Mouse (Mus musculus): ENCODE measurements around the gene Trim28. TPM values are rescaled to one million over a fixed set of nuclear protein-coding genes. Genes with fewer than 3 reads are reported as not detected.
A peak's percentile ranks its signal among the peaks of the same experiment; 100 is the strongest.

Gene Trim28
- 214 and 282 TPM in 2 replicates for polyA plus RNA-seq (2012; rRNA removed)

DNA sequence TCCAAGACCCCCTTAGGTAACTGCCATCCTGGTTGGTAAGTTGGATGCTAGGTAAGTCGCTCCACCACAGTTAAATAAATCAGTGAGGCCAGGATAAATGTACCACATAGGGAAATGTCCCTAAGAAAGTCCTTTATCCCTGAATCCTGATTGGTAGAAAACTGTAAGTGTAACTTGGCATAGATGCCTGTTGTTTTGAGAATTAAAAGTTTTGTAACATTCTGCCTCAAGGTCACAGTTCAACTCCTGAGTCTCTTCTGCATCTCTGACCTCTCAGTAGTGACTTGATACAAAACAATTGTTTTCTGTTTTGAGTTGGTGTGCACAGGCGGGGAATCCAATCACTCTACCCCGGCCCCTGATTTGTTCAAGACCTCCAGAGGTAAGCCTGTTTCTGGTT is at the start of gene Trim28:
TSS of gene Trim28 (plus strand) at position 264 of the 400 bp plus-strand sequence.
- DNase-seq (ENCODE audit: low read depth): no peak

DNA sequence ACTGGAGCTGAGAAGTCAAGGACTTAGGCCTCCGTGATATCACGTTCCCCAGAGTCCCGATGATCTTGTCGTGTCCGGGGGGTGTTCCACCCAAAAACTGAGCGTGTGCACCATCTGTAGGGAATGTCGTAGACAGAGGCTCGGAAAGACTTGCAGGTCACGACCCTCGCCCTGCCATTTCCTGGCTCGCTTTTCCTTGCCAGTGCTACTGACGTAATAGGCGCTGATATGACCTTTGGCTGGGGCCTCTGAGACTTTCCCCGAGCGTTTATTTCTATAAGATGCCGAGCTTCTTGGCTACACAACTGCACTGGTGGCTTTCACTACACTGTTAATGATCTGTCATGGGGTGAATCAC is 49.1 kb upstream of the Trim28 start:
- no peak for DNase-seq (ENCODE audit: low read depth)

DNA sequence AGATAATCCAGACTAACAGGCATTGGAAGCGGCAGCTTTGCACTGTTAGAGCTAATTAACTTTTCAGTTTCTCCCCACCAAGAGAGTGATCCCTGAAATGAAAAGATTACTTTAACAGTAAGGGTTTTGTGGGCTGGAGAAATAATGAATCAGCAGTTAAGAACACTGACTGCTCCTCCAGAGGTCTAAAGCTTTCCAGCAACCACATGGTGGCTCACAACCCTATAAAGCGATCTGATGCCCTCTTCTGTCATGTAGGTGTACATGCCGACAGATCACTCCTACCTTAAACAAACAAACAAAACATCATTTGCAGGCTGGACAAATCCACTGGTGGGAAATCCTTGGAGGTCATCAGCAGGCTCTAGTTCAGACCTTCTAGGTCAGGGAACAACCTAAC is 44.0 kb upstream of the Trim28 start:
- DNase-seq (ENCODE audit: low read depth): no peak

DNA sequence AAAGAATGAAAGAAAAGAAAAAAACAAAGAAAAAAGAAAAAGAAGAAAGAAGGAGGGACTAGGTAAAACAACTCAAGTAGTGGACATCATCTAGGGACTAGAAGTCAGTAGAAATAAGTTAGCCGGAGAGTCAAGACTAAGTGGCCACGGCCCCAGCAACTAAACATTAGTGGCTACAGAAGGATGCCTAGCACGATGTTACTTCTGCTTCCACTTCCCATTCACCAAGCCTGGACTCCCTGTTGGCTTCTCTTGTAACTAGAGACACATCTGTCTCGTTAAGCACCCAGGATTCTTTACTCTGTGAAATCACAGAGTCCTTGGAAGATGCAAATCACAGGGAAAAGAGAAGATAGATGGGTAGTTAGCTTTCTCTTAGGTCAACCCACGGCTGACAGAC is 41.4 kb upstream of the Trim28 start:
- DNase-seq (ENCODE audit: low read depth): no peak

DNA sequence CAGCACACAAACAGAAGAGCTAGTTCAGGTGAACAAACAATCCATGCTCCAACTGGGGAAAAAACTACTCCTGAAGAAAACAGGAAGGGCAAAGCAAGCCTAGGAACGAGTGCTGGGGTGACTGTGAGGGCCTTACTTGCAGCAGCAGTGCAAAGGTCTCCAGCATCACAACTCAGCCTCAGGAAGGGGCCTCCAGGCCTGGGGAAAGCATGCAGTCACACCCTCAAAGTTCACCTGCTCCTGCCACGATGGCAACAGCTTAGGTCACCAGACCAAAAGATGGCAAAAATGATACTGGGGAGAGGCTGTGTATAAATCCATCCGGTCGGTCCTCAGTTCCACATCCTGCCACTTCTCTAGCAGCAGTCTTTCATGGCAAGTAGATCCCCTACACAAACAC is 40.0 kb upstream of the Trim28 start:
- no peak for DNase-seq (ENCODE audit: low read depth)

DNA sequence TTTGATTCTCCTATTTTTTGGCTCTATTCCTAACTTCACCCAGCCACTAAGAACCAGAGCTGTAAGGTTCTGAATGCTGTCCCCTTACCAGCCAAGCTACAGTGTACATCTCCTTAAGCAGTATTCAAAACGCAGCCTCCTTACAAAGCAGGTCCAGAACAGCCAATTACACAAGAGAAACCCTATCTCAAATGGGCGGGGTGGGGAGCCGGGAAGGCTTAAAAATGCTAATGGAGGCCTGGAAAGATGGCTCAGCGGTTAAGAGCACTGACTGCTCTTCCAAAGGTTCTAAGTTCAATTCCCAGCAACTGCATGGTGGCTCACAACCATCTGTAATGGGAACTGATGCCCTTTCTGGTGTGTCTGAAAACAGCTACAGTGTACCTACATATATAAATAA is 39.2 kb upstream of the Trim28 start:
- DNase-seq (ENCODE audit: low read depth): no peak

DNA sequence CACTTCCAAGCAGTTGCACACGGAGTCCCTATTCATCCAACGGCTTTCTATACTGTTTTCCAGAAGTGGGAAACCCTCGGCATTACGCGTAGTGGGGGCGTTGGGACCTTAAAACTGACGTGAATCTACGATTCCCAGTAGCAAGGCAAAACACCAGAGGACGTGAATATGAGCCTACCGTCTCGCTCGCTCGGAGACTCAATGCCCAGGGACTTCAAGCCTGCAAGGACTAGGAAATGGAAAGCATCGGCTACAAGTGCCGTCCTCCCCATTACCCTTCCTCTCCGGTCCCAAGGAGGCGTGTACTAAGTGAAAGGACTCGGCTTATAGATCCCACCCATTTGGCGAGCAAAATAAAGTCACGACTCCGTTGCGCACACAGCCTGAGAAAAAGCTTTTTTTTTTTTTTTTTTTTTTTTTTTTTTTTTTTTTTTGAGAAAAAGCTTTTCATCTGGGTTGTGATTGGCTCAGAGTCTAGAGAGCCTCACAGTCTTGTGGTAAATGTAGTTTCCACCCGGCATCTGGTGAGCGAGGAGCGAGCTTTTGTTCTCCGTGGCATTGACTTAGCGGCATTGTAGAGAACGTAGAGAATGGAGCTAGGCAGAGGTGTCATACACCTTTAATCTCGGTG is 37.3 kb upstream of the Trim28 start:
- no peak for DNase-seq (ENCODE audit: low read depth)

DNA sequence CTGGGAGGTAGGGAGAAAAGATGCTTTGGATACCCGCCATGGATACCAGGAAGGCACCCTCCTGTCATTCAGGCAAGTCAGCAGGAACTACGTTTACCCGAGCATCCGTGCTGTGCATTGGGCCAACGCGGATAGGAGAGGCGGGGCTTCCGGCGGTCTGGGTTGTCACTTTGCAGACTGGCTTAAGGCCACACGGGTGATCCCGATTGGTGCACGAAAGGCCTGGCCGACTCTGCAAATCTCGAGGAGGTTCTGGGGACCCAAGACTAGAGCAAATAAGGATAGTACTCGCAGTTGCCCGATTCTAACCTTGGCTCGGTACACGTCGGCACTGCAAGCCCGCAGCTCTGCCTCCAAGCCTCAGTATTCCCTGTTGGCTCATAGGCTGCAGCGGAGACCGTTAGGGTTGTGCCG is 33.2 kb upstream of the Trim28 start, which contains the start of gene Zfp324:
TSS of gene Zfp324 (plus strand) at position 161 of the 414 bp plus-strand sequence.
- DNase-seq (ENCODE audit: low read depth): no peak

DNA sequence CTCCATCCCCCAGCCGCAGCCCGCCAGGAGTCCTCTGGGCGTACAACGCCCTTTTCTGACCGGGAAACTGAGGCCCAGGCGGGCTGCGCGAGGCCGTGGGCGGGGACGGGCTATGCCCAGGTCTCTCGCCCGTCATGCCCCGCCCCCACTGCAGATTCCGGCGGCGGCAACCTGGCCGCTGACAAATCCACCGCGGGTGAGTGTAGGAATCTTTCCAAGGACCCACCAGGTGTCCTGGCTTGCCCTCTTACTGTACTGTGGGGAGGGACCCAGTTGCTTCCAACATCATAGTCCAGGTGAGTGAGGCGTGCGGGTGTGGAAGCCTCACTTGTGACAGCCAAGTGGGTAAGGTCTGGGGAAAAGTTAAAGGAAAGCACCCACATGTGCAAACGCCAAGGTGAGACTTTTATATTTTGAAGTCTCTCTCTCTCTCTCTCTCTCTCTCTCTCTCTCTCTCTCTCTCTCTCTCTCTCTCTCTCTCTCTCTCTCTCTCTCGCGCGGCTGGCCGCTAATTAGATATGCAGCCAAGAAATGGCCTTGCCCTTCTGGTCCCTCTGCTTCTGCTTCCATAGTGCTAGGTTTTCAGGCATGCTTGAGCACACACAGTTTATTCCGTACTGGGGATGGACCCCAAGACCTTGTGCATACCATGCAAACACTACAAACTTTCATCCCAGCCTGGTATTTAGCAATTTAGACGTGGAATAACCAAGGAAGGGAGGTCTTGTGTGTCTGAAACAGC is 32.6 kb upstream of the Trim28 start:
- no peak for DNase-seq (ENCODE audit: low read depth)

DNA sequence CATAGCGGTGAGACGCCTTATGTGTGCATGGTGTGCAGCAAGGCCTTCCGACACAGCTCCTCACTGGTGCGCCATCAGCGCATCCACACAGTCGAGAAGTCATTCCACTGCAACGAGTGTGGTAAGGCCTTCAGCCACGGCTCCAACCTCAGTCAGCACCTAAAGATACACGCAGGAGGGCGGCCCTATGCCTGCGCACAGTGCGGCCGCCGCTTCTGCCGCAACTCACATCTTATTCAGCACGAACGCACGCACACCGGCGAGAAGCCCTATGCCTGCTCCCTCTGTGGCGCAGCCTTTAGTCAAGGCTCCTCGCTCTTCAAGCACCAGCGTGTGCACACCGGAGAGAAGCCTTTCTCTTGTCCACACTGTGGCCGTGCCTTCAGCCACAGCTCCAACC is 28.0 kb upstream of the Trim28 start:
- no peak for DNase-seq (ENCODE audit: low read depth)

DNA sequence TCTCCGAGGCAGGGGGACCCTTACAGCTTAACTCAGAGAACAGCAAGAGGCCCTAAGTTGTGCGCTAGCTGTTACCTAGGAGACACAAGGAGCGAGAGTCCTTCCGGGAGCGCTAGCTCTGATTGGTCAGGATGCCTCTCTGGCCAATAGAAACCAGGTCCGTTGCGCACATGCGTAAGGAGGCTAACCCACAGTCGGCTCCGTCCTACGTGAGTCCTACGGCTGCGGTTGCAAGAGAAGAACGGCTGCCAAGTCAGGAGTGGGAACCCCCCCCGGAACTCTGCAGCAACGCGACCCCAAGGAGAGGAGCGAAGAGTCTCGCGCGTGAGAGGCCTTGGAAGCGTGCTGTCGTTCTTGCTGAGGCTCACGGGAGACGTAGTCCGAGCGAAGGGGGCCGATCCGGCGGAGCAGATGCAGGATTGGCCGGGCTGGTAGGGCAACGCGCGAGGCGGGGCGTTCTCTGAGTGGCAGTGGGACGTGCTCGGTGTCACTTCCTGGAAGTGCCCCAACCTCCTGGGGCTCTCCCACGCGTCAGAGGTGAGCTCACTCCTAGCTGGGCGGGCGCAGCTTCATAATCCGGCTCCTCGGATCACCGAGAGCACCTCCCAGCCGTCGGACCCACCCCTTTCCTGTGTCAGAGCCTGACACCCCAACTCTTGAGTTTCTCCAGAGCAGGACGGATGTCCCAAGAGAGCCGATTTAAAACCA is 21.1 kb upstream of the Trim28 start, which contains the start of gene Zfp446:
TSS of gene Zfp446 (plus strand) at position 167 of the 708 bp plus-strand sequence.
- peak; percentile 82 for DNase-seq (ENCODE audit: low read depth)

DNA sequence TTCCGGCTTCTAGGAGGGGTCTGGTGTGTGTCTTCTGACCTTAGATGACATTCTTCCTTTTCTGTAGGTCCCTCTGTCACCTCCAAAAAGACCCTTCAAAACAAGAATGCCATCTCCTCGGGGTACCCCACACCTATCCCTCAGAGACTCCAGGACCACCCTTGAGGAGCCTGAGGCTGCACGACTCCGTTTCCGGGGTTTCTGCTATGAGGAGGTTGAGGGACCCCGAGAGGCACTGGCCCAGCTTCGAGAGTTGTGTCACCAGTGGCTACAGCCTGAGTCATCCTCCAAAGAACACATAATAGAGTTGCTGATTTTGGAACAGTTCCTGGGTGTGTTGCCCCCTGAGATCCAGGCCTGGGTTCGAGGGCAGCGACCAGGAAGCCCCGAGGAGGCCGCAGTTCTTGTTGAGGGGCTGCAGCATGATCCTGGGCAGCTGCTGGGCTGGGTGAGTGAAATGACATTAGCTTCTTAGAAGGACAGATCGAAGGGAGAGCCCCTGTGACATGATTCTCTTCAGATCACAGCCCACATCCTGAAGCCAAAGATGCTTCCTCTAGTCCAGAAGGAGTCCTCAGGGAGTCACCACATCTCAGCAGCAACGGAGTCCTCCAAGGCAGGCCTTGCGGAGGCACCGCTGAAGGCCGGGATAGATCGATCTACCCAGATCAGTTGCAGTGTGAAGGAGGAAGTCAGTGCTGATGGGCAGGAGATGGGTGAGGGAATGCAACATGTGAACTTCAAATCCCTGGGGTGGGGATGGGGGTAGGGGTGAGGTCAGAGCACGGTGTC is 19.8 kb upstream of the Trim28 start:
- DNase-seq (ENCODE audit: low read depth): no peak

DNA sequence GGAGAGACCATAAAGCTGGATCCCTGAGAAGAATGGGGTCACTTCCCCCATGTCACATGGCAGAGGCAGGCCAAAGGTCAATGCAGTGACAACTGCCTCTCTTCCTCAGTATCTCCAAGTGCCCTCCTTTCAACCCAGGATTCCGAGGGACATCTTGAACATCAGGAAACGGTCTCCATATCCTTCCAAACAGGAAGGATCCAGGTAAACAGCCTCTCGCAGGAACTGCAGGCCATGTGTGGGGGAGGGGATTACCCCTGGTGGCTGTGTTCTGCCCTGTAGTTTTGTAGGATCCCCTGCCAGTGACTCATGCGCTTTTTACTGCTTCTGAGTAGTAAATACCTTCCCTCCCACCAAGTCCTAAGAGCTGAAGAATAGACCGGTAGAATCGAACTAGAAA is 19.1 kb upstream of the Trim28 start:
- DNase-seq (ENCODE audit: low read depth): no peak

DNA sequence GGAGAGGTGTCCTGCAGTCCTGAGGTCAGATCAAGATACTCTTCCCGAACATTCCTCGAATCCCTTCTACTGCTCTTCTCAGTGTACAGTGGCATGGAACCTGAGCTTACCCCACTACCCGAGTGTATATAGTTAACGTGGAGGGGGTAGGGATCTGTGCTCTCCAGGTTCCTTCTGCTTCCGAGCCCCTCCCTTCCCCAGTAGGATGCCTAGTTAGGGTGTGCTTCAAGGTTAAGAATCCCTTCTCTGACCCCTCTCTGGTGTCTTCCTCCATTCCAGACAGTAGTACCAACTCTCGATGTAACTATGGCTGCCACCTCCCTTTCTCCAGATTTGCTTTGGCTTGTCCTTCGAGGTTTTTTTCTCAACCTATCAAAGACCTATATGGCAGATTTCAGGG is 18.6 kb upstream of the Trim28 start:
- DNase-seq (ENCODE audit: low read depth): no peak

DNA sequence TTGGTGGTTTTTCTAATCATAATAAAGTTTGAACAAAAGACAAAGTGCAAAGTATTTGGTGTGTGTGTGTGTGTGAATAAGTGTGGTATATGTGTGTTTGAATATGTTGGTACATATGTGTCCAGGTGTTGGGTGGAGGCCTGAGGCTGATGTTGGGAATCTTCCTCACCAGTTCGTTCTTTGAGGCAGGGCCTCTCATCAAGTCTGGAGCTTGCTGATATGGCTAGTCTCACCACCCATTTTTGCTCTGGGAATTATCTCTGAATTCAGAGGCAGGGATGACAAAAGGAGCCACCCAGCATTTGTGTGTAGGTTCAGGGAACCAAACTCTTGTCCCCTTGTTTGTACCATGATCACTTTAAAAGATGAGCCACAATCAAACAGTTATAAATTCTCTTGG is 13.2 kb upstream of the Trim28 start:
- DNase-seq (ENCODE audit: low read depth): no peak

DNA sequence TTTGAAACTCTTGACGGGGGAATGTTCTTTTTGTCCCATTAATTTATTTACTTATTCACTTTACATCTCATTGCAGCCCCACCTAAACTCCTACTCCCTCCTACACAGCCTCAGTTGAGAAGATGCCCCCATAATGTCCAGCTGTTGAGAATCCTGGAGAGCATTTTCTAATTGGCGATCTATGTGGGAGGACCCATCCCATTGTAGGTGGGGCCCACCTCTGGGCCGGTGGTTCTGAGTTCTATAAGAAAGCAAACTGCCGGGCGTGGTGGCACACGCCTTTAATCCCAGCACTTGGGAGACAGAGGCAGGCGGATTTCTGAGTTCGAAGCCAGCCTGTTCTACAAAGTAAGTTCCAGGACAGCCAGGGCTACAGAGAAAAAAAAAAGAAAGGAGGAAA is 12.0 kb upstream of the Trim28 start:
- no peak for DNase-seq (ENCODE audit: low read depth)

DNA sequence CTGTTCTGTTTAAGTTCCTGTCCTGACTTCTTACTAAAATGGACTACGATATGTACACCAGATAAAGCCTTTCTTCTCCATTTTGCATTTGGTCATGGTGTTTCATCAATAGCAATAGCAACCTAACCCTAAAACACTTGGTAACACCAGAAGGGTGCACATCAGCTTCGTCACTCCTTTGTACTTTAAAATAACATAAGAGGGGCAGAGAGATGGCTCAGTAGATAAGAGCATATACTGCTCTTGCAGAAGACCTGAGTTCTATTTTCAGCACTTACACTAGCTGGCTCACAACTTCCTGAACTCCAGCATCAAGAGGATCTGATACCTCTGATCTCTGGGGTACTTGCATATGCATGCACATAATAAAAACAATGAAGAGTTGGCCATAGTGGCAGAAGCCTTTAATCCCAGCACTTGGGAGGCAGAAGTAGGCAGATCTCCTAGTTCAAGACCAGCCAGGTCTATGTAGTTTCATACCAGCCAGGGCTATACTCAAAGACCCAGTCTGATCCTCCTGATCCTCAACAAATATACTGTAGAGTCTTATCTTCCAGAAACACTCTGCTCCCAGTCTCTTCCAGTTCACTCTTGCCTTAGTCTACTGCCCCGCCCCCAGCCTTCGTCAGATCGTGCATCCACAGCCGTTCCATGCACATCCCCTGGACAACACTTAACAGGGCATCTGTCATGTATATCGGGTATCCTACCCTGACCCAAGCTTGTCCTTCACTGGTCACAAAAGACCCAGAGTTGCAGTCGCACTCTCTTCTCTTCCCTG is 11.3 kb upstream of the Trim28 start:
- no peak for DNase-seq (ENCODE audit: low read depth)

DNA sequence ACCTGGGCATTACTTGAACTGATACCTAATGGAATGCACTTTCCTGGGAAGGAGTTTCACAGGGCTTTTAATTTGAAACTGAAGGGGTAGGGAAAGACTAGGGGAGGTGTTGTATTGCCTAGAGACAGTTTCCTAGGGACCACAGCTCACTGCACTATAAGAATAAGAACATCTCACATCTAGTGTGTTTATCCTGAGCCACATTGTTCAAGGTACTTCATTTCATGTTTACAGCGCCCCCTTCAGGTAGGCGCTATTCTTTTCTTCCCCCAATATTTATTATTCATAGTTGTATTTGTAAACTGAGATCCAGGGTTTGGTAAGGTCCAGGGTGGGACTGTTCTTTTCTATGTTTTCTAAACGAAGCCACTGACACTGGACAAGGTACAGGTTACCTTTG is 6.7 kb upstream of the Trim28 start:
- DNase-seq (ENCODE audit: low read depth): no peak

DNA sequence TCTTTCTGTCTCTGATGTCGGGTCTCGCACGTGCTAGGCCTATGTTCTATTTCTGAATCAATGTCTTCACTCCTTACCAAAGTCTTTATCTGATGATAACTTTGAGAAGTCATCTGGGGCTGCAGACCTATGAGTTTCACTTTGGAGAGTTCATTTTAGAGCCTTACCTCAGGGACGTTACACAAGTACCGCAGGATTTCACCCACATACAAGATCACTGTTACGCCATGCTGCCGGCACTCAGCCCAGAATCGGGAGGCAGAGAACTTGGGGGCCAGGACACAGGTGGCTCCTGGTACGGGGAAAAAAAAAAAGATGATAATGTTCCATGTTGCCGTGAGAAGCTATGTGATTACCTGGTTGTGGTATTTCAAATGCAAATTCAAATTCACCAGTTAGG is 5.8 kb upstream of the Trim28 start:
- no peak for DNase-seq (ENCODE audit: low read depth)

DNA sequence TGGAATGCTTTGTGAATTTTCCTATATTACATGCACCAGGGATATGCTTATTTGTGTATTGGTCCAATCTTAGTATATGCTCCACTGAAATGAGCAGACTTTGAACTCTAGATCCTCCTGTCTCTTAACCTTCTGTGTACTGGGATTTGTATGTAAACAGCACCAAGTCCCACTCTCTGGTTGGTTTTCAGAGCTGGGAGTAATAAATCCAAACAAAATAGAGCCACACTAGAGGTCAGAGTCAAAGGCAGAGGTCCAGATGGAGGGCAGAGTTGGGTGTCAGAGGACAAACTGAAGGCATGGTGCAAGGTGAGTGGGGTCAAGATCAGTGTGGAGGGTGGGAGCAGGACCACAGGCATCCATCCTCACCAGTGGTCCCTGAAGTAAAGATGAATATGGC is 3.1 kb upstream of the Trim28 start:
- no peak for DNase-seq (ENCODE audit: low read depth)

DNA sequence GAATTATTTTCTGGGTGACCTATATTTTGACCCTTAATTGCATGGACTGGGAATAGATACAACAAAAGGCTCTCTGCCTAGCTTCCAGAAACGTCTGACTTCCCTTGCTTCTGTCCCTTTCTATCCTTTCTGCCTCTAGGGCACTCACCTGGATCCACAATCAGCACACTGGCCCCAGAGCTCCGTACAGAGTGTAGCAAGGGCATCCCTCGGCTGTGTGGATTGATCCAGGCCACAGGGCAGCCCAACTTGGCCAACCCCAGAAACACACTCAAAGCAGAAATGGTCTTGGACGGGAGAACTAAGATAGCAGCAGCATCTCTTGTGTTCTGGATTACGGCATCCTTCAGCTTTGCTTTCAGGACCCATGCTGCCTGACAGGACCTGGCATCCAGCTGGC is 1.7 kb upstream of the Trim28 start:
- no peak for DNase-seq (ENCODE audit: low read depth)
